Mouse (Mus musculus): ENCODE results near the gene Oasl1.
"Not testable (repeated sequence)": the region's sequence is repeated elsewhere in the genome, so short reads cannot be mapped to it uniquely, and the experiment has no call there.

Oasl1 gene

DNA sequence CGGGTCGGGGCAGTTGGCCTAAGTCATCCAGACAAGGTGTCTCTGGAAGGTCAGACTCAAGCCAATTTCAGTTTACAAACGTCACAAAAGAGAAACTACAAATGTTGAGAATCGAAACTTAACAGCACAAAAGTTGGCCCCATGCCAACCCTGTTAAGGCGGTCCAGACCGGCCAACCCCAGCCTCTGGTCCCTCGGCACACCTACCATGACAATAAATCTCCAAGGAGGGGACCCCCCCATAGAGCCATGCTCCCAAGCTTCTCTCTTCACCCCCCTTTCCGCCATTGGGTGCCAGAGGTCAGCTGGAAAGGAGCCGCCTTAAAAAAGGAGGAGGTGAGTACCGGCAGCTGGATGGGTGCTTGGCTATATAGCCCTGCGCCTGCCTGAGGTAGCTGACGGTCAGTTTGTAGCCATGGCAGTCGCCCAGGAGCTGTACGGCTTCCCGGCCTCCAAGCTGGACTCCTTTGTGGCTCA is at the start of gene Oasl1:
Gene Oasl1 (plus strand): TSS at position 243 of the 476 bp plus-strand sequence.
- peak; percentile 79 for DNase-seq (ENCODE audit: low read depth)

DNA sequence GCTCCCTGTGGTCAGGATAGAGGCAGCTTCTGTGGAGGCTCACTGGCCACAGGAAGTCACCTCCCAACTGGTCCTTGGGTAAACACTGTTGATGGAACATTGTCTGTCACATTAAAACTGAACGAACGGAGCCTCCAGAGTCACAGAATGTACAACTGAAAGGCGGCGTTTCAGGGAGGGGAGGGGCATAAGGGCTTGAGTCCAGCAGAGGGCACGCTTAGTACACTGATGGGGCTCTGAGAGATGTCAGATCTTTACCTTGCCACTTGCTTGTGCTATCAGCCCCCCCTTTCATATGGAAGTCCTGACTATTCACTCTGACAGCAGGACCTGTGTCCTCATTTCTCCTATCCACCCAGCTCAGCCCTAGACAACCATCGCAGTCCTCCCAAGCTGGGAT is 47.2 kb upstream of the Oasl1 start:
- DNase-seq (ENCODE audit: low read depth), result peak; percentile 59

DNA sequence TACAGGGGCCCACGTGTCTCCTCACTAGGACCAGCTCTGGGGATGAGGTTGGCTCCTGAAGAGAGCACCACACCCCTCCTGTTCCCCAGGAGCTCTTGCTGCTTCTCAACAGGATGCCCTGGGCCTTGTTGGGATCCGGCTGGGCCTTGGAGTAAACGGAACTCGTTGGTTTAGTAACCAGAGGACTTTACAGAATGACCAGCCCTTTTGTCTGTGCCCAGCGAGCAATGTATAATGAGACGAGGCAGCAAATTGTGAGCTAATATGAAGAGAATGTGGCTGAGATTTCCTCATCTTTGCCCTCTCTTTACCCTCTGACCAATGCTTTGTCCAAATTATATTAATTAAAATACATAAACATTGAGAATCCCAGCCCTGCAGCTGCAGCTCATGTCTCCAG is 46.7 kb upstream of the Oasl1 start:
- no peak for DNase-seq (ENCODE audit: low read depth)

DNA sequence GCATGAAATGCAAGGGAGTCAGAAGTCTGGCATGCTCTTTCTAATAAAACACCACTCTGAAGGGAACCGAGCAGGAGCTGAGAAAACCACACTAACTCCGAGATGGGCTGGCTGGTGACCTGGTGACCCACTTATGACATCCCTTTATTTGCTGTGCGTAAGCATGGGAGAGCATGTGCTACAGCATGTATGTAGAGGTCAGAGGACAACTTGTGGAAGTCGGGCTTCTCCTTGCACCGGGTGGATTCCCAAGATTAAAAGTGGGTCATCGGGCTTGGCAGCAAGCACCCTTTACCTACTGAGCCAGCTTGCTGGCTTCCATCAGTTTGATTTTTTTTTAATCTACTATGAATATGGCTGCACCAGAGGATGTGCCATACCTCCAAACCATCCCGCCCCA is 45.6 kb upstream of the Oasl1 start:
- DNase-seq (ENCODE audit: low read depth), result no peak

DNA sequence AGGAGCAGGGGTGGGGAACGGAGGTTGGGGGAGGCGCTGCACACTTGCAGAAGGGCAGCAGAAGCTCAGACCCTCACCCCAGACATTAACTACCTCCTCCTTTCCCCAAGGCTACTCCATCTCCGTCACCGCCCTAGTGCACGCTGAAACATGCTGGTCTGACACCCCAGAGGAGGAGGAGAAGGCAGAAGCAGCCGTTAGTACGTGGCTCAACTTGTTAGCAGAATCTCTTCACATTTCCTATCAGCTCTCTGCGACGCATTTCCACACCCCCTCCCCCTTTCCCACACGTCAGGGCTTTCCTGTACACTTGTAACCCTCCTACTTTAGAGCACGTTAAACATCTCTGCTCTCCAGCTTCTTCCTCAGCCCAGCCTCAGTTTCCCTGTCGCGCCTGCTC is 43.6 kb upstream of the Oasl1 start:
- DNase-seq (ENCODE audit: low read depth), result no peak

DNA sequence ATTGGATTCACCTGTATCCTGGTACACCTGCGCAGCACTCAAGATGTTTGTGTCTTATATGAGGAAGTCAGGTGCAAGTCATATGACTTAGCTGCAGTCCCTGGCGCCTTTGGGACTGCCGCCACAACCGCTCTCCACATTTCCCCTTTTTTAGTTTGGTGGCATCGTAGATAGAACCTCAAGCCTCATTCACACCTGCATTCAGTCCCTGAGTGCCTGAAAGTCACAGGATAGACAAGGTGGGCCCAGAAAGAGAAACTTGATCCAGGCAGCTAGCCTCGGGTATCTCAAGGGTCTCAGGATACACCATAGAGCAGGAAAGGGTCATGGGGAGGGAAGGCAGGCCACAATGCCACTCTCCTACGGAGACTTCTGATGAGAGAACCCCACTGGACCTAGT is 40.7 kb upstream of the Oasl1 start:
- DNase-seq (ENCODE audit: low read depth), result not testable (repeated sequence)

DNA sequence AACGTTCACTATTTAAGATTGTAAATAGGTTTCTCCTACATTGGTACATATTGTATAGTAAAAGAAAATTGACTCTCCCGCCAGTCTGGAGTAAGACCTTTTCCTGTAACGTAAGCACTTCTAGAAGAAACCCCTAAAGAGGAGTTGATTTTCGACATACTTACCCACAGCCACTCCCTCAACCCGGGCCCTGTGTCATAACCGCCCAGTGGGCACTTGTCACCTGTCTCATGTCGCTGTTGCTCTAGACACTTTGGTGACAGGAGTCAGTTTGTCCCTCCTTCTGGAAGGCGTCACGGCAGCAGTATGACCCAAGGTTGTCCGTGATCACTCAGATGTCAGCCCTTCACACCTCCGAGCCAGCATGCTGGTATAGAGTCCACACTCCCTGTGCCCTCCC is 40.0 kb upstream of the Oasl1 start:
- peak; percentile 10 for DNase-seq (ENCODE audit: low read depth)

DNA sequence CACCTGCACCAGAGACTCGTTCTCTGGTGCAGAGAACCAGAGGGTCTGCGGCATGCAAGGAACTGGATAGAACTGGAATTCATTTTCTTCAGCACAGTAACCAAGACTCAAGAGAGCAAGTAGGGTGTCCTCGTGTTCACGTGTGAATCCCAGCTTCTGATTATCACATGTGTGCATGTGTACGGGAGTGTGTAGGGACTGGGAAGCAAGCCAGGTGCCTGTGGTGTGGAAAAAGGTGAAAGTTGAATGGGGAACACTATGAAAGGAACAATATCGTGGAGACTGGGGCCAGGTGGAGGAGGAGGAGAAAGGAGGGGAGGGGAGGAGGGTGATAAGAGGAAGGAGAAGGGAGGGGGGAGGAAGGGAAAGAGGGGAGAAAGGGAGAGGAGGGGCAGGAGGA is 36.2 kb upstream of the Oasl1 start:
- no peak for DNase-seq (ENCODE audit: low read depth)

DNA sequence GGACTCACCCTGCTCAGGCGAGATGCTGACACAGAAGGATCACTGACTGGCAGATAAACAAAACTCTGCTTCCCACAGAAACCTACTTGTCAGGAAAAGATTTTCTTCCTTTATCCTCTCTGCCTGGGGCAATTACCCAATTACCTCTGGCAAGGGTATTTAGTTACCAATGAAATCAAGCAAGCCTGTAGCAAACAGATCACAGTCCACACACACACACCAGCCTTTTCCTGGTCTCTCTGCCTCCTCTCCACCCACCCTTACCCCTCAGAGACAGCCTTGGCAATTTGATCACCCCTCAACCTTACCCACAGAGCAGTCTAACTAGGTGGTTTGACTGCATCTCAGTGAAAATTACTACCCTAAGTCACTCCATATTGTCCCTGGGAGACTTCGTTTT is 34.0 kb upstream of the Oasl1 start:
- DNase-seq (ENCODE audit: low read depth), result no peak

DNA sequence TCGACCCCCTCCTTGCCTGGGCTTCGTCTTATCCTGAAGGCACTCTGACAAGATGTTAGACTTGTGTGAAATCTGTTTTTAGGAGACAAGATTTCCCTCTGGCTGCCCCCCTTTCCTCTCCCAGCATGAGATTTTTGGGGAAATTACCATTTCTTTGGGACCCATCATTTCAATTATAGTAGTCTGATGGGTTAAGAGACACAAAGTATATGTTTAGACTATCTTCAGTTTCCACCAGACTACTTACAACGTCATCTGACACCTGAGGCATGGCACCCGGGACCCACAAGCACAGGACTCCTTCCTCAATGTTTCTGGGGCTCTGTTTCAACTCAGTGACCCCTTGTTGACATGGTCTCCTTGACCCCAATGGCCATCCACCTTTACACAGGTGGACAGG is 27.5 kb upstream of the Oasl1 start:
- DNase-seq (ENCODE audit: low read depth), result no peak

DNA sequence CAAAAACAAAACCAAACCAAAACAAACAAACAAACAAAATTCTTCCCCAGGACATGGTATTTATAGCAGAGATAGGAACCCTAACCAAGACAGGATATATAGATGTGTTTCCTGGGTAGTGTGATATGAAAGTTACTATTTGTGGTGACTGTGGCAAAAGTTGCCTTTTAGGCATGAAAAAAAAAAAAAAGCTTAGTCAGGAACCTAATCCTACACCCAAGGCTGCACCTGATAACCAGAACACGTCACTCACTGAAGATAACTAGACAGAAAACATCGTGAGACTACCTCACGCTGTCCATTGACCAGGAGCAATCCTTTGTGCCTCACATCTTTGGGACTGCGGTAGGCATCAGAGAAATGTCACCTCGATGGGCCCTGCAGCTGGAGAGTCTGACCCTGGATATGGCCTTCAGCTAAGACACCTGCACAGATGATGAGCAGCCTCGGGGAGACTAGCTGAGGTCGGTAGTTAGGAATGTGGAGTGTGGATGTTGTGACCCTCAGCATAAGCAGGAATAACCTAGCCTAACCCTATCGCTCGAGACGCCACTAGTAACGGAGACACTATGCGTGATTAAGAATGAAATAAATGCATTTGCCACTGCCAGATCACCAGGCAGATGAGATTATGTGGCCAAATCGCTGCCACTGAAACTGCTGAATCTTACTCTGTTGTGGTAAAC is 26.2 kb upstream of the Oasl1 start, which contains the start of gene Oasl2:
Gene Oasl2 (plus strand): TSS at position 249 of the 686 bp plus-strand sequence.
- peak; percentile 51 for DNase-seq (ENCODE audit: low read depth)

DNA sequence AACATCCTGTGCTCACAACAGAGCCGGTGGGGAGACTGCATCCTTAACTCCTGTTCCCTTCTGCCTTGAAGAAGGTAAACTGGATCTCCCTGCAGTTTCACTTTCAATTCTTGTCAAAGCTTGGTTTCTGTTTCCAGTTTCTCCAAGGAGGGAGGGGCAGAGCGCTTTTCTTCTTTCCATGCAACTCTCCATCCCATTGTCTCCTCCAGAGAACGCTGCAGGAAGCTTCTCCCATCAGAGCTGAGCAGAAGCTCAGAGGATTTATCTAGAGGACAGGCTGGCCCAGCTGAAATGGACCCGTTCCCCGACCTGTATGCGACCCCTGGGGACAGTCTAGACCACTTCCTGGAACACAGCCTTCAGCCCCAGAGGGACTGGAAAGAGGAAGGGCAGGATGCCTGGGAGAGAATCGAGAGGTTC is 25.7 kb upstream of the Oasl1 start:
- peak; percentile 47 for DNase-seq (ENCODE audit: low read depth)

DNA sequence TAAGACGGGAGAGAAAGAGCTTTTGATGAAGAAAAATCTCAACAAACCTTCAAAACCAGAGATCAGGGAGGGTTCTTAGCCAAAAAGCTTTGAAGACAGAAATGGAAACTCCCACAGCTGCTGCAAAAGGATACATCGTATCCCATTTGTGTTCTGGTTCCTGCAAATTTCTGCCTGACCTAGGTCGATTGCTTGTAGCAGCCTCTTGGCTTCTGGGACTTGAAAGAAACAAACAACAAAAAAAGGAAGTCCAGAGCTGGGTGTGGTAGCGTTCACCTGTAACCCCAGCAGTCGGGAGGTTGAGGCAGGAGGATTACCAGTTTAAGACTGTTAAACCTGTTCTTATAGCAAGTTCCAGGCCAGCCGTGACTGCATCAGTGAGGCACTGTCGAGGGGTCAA is 24.2 kb upstream of the Oasl1 start:
- DNase-seq (ENCODE audit: low read depth), result no peak

DNA sequence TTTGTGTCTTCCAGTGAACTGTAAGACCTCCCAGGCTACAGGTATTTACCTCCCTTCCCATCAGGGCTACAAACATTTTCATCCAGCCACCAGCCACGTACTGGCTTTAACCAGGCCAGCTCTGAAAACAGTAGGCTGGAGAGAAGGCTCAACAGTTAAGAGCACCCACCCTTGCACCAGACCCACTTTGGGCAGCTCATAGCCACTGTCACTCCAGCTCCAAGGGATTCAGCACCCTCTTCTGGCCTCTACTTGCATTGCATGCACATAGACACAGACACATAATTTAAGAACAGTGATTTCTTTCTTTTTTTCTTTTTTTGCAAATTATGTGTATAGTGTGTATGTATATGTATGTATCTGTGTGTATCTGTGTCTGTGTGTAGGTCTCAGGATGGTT is 20.6 kb upstream of the Oasl1 start:
- DNase-seq (ENCODE audit: low read depth), result peak; percentile 70

DNA sequence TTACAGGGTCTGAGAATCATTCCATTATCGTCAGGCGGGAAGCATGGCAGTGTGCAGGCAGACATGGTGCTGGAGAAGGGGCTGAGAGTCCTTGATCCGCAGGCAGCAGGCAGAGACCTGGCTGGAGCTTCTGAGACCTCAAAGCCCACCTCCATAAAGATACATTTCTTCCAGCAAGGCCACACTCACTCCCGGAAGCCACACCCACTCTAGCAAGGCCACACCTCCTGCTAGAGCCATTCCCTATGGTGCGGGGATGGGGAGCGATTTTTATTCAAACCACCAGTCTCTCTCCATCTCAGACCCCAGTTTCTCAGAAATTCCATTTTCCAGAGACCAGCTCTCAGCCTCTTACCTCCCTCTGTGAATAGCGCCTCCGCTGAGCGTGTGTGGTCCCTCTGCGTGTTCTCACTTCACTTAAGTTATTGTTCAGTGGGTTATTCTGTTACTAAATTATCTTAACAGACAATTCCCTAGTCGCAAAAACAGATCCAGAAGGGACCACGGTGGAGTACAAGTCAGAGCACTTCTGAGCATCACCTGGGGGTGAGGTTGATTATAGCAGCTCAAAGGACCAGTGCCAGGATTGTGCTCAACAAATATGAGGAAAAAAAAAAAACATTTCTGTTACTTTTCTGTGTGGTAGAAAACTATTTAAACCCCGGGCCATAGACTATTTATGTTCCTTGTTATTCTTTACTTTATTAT is 14.3 kb upstream of the Oasl1 start:
- DNase-seq (ENCODE audit: low read depth), result no peak

DNA sequence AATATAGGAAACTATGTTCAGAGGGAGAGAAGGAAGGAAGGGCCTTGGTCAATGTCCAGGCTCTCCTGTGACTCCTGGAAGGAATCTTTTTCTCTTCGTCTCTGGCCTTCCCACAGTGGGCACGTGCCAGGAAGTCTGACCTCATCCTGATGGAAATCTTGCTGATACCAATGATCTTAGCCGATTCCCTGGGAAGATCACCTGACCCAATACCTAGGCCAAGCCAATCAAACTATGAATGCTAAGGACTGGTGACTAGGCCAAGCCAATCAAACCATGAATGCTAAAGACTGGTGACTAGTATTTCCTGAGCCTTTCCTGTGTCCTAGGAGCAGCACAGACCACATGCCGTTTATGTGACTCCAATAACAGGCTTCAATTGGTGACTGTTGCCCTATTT is 9.4 kb upstream of the Oasl1 start:
- DNase-seq (ENCODE audit: low read depth), result peak; percentile 74

DNA sequence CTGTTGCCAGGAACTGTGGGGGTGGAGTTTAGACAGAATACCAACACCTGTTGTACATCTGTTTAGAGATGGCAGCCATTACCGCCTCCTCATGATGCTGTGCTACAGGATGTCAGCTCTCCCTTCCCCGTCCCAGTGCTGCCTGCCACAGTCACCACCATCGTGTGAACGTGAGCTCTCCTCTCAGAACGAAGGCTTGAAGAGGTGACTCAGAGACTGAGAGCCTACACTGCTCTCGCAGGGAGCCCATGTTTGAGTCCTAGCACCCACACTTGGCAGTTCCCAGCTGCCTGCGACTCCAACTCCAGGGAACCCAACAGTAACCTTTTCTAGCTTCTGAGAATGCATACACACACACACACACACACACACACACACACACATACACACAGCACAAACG is 8.2 kb upstream of the Oasl1 start:
- DNase-seq (ENCODE audit: low read depth), result no peak

DNA sequence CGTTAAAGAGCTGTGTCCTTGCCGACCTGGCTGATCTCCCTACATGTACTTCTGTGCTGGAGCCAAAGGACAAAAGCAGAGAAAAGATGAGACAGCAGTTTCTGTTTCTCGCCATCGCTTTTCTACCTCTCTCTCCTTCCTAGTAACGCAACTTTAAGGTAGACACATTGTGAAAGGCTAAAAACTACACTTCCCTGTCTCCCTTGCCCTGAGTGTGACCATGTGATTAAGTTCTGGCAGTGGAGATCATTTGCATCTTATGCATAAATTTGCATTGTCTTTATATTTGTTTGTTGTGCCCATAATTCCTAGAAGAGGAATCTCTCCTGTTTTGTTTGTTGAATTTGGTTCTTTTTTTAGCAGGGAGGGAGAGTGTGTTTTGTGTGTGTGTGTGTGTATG is 7.2 kb upstream of the Oasl1 start:
- DNase-seq (ENCODE audit: low read depth), result no peak

DNA sequence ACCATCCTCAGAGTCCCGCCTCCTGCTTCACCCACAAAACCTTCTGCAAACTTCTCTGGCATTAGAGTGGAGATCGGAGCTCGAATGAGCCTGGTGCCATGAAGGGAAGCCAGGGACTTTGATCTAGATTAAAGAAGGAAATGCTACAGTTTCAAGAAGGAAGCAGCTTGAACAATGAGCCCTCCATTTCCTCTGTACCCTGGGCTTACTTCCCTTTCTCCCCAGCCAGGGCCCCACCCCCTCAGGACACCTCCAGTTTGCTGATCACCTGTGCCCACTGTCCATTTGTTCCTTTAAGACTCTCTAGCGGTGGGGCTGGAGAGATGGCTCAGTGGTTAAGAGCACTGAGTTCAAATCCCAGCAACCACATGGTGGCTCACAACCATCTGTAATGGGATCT is 6.3 kb upstream of the Oasl1 start:
- no peak for DNase-seq (ENCODE audit: low read depth)

DNA sequence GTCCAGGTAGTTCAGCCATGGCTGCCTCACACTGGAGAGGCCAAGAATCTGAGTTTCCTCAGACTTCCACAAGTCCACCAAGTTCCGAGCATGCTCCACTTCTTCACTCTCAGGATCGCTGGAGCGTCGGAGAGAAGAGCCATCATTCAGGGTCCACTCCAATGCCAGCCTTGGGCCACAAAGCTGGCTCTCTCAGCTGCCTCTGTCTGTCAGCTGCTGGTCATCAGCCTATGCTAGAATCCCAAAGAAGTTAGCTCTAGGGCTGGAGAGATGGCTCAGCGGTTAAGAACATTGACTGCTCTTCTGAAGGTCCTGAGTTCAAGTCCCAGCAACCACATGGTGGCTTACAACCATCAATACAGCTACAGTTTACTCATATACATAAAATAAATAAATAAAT is 5.7 kb upstream of the Oasl1 start:
- not testable (repeated sequence) for DNase-seq (ENCODE audit: low read depth)

DNA sequence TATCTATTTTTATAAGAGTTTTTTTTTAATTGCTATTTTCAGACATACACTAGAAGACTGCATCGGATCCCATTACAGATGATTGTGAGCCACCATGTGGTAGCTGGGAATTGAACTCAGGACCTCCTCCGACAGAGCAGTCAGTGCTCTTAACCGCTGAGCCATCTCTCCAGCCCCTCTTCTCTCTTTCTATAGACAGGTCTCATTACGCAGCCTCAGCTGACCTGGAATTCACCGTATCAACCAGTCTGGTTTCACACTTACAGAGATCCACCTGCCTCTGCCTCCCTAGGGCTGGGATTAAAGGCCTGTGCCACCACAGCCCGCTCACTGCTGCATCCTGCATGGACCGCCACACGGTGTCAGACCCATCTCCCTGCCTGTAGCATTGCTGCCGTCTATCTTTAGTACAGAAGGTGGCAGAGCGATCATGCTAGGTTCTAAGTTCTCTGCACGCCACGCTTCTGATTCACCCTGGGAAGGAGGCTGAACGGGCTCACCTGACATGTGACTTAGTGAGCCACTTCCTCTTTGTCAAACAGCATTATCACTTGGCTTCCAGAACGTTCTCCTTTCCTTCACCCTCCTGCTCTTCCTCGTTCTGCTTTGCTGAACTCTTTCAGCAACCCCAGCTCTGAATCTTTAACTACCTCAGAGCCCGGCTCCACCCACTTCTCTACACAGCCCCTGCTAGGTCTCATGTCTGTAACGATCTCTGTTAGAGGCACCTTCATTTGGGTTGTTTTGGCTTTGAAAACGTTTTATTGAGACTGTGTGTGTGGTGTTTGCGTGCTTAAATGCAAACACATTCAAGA is 1.3 kb upstream of the Oasl1 start:
- peak; percentile 93 for DNase-seq (ENCODE audit: low read depth)

DNA sequence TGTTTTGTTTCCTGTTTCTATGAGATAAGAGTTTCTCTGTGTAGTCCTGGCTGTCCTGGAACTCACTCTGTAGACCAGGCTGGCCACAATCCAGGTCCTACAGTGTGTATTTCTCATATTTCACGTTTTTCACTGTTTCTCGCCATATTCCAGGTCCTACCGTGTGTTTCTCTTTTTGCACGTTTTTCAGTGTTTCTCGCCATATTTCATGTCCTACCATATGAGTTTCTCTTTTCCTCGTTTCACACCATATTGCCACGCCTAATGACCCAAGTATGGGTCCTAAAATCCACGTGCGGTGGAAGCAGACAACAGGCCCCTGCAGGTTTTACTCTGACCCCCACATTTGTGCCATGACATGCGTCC is 691 bp upstream of the Oasl1 start:
- no peak for DNase-seq (ENCODE audit: low read depth)

DNA sequence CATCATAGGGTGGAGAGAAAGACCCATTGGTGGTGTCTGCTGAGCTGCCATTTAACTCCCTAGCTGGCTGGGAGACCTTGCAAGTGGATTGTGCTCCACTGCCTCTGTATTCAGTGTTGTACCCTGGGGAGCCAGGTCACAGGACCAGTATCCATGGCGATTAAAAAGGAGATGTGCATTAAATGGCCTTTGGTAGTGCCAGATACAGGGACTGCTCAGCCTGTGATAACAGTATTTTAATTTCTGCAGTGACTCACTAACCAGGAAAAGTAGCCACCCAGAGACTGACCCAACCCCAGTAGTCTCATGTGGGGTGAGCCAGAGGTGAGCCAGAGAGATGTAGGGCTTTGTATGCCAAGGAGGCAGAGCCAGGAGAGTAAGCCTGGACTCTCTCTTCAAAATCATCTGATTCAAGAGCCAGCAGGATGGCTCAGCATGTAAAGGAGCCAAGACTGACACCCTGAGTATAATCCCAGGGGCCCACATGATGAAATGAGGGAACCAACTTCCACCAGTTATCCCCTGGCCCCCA is 3.2 kb downstream of the Oasl1 start:
- no peak for DNase-seq (ENCODE audit: low read depth)

Measured in 416B (cell line).